ENCODE assay signal across 23 mouse cellular contexts in genomic region chr6:114096574-114096973, GRCm38 (mm10). TPM values are rescaled to one million over a fixed set of nuclear protein-coding genes. Genes with fewer than 3 reads are reported as not detected.
DNase-seq lines count a peak whose midpoint lies in the region; ATAC-seq and TF ChIP-seq lines count a peak whose summit lies in the region.
"Had no signal": no experiment of that assay in that cellular context is flagged by ENCODE, and none has a peak within 500 bp of the region (broad histone marks: within the 10 kb centered on the region; RNA-seq: fewer than 3 reads in every experiment).

No protein-coding gene starts in this region.

- TF ChIP-seq CTCF in hindbrain, postnatal 0 days (IDR thresholded peaks at IDR 0.05; ENCODE audit: low read depth), result peak; percentile 26; the same call in 1 of the 2 replicates
- TF ChIP-seq CTCF in left cerebral cortex, adult 2 months (IDR thresholded peaks at IDR 0.05), result peak; percentile 17

- no peaks in the 10 kb centered on the region for H3K36me3 ChIP-seq in hindbrain, postnatal 0 days (ENCODE audit: insufficient read depth, low read length)
- no peaks in the 10 kb centered on the region for H3K36me3 ChIP-seq in hindbrain, embryonic 12.5 days
- H3K36me3 ChIP-seq: embryonic facial prominence, embryonic 13.5 days; embryonic facial prominence, embryonic 15.5 days; forebrain, embryonic 10.5 days; forebrain, embryonic 12.5 days had no signal

- no peak overlapping the region for H3K27ac ChIP-seq in hindbrain, postnatal 0 days
- H3K27ac ChIP-seq in hindbrain, embryonic 12.5 days, result no peak overlapping the region
- H3K27ac ChIP-seq in left cerebral cortex, adult 2 months, result no peak overlapping the region
- H3K27ac ChIP-seq: embryonic facial prominence, embryonic 13.5 days; embryonic facial prominence, embryonic 15.5 days; forebrain, embryonic 10.5 days; forebrain, embryonic 12.5 days had no signal

- H3K4me3 ChIP-seq in hindbrain, postnatal 0 days (ENCODE audit: low read length), result no peak overlapping the region
- no peak overlapping the region for H3K4me3 ChIP-seq in hindbrain, embryonic 12.5 days
- no peak overlapping the region for H3K4me3 ChIP-seq in left cerebral cortex, adult 2 months
- H3K4me3 ChIP-seq: embryonic facial prominence, embryonic 13.5 days; embryonic facial prominence, embryonic 15.5 days; erythroblast, embryonic 14.5 days; forebrain, embryonic 10.5 days; forebrain, embryonic 12.5 days had no signal

- 83% methylated on average over 6 of the region's 6 CpGs for WGBS in hindbrain, postnatal 0 days
- WGBS in hindbrain, embryonic 12.5 days, result 86% methylated on average over 6 of the region's 6 CpGs

- DNase-seq in hindbrain, postnatal 0 days (ENCODE audit: low spot score), result peak; percentile 16
- DNase-seq in left cerebral cortex, adult 2 months (ENCODE audit: extremely low spot score in 1 of 2, low spot score in 2 of 2), result no peak
- DNase-seq in left cerebral cortex, postnatal 4 days, result no peak
- DNase-seq: adrenal gland, adult 2 months; adrenal gland, postnatal 10 days; adrenal gland, postnatal 25 days; cerebellum, adult 11 months; cerebellum, adult 18-20 months; cerebellum, adult 8-10 months; cerebellum, adult 9-11 months; cerebellum, postnatal 14 days; cerebellum, postnatal 36 days; embryo, embryonic 11 days had no signal

- H3K27me3 ChIP-seq in hindbrain, postnatal 0 days (ENCODE audit: insufficient read depth, low read length), result no peaks in the 10 kb centered on the region
- H3K27me3 ChIP-seq in hindbrain, embryonic 12.5 days, result no peaks in the 10 kb centered on the region
- H3K27me3 ChIP-seq: forebrain, embryonic 12.5 days had no signal

- ATAC-seq in hindbrain, postnatal 0 days, result no peak
- ATAC-seq in hindbrain, embryonic 12.5 days (ENCODE audit: low FRiP score), result no peak
- ATAC-seq: forebrain, embryonic 14.5 days had no signal

- peaks cover 3% of the 10 kb centered on the region; the same call in 1 of the 2 replicates for H3K4me1 ChIP-seq in hindbrain, postnatal 0 days (ENCODE audit: insufficient read depth, low read length)
- peaks cover 27% of the 10 kb centered on the region for H3K4me1 ChIP-seq in hindbrain, embryonic 12.5 days
- H3K4me1 ChIP-seq: embryonic facial prominence, embryonic 13.5 days; embryonic facial prominence, embryonic 15.5 days had no signal

- intact Hi-C loops in left cerebral cortex, adult 2 months (cut with DNase I), result no loop called here
- intact Hi-C loops in left cerebral cortex, postnatal 4 days (cut with DNase I), result loop anchor here (5.0 to 10.0 kb wide), 2 partner anchors 101 to 598 kb away; no protein-coding TSS in a partner anchor

- H3K9me3 ChIP-seq in hindbrain, postnatal 0 days (ENCODE audit: low read length), result no peaks in the 10 kb centered on the region
- no peaks in the 10 kb centered on the region for H3K9me3 ChIP-seq in hindbrain, embryonic 12.5 days (replicated peaks)
- H3K9me3 ChIP-seq: embryonic facial prominence, embryonic 13.5 days; embryonic facial prominence, embryonic 15.5 days; forebrain, embryonic 10.5 days; forebrain, embryonic 12.5 days had no signal

- H3K9ac ChIP-seq in hindbrain, postnatal 0 days (replicated peaks; ENCODE audit: low read length), result no peak overlapping the region
- no peak overlapping the region for H3K9ac ChIP-seq in hindbrain, embryonic 12.5 days
- H3K9ac ChIP-seq: embryonic facial prominence, embryonic 13.5 days; embryonic facial prominence, embryonic 15.5 days; forebrain, embryonic 12.5 days had no signal

- H3K4me2 ChIP-seq in hindbrain, postnatal 0 days (ENCODE audit: low read depth, low read length), result no peak overlapping the region
- no peak overlapping the region for H3K4me2 ChIP-seq in hindbrain, embryonic 12.5 days (replicated peaks)
- H3K4me2 ChIP-seq: embryonic facial prominence, embryonic 13.5 days; embryonic facial prominence, embryonic 15.5 days; forebrain, embryonic 12.5 days had no signal

RNA-seq across cellular contexts. Expression of gene Slc6a11, which starts 34.5 kb away (rescaled TPM):
- 292 and 308 TPM in 2 replicates for total RNA-seq in hindbrain, postnatal 0 days (2014; rRNA removed)
- polyA plus RNA-seq in hindbrain, postnatal 0 days (2015; fragmentation: Nextera tagmentation; extraction: Ambion mirVana), result 152 and 154 TPM in 2 replicates
- 4.6 and 5.4 TPM in 2 replicates for polyA plus RNA-seq in hindbrain, embryonic 12.5 days (2016; fragmentation: Nextera tagmentation; extraction: Ambion mirVana)
- total RNA-seq in left cerebral cortex, adult 2 months (2021), result 10 to 100 TPM; 75.3 to 84.5 TPM
- 100 to 1,000 TPM; 131 to 148 TPM for total RNA-seq in left cerebral cortex, postnatal 4 days (2021)
- total RNA-seq: common myeloid progenitor, adult 5-6 weeks; MEL had no signal
- polyA plus RNA-seq: C2C12; erythroblast, embryonic 14.5 days had no signal

RNA-seq across cellular contexts. Expression of gene Atp2b2, which starts 54.2 kb away (rescaled TPM):
- 119 and 127 TPM in 2 replicates for total RNA-seq in hindbrain, postnatal 0 days (2014; rRNA removed)
- 57.9 and 58.8 TPM in 2 replicates for polyA plus RNA-seq in hindbrain, postnatal 0 days (2015; fragmentation: Nextera tagmentation; extraction: Ambion mirVana)
- 12.1 and 12.4 TPM in 2 replicates for polyA plus RNA-seq in hindbrain, embryonic 12.5 days (2016; fragmentation: Nextera tagmentation; extraction: Ambion mirVana)
- total RNA-seq in left cerebral cortex, adult 2 months (2021), result 100 to 1,000 TPM; 729 to 754 TPM
- total RNA-seq in left cerebral cortex, postnatal 4 days (2021), result 100 to 1,000 TPM; 204 to 209 TPM
- total RNA-seq: common myeloid progenitor, adult 5-6 weeks had no signal
- polyA plus RNA-seq: C2C12; erythroblast, embryonic 14.5 days had no signal
